Mouse (Mus musculus) thymus, adult 2 months (tissue): Measurements from ENCODE around the gene Trp53tg5. TPM values are rescaled to one million over a fixed set of nuclear protein-coding genes. Genes with fewer than 3 reads are reported as not detected.

Experiments used
- DNase-seq: peaks from one replicate; pipeline ENCODE4 v3.0.0; 2021
- H3K27ac ChIP-seq: fragments of 200-500 bp; 2 replicates; pipeline ENCODE4 v1.5.1; 2012; ENCODE audit warnings: low read length, control low read depth; ENCODE audit not compliant: control insufficient read depth, insufficient read depth
- H3K27me3 ChIP-seq: fragments of 200-500 bp; 2 replicates; pipeline ENCODE4 v1.6.1; 2012; ENCODE audit warnings: mild to moderate bottlenecking, low read length, moderate library complexity, mixed read lengths; ENCODE audit not compliant: control insufficient read depth, insufficient read depth
- H3K36me3 ChIP-seq: fragments of 200-500 bp; 2 replicates; pipeline ENCODE4 v1.6.1; 2012; ENCODE audit warnings: mild to moderate bottlenecking, low read length, moderate library complexity; ENCODE audit not compliant: control insufficient read depth, insufficient read depth
- H3K4me1 ChIP-seq: fragments of 200-500 bp; replicated peaks from 2 replicates; pipeline ENCODE4 v1.6.1; 2012; ENCODE audit warnings: low read length; ENCODE audit not compliant: control insufficient read depth, insufficient read depth
- H3K4me3 ChIP-seq: fragments of 200-500 bp; 2 replicates; pipeline ENCODE4 v1.5.1; 2012; ENCODE audit warnings: mild to moderate bottlenecking, low read length, control low read depth, moderate library complexity; ENCODE audit not compliant: control insufficient read depth, insufficient read depth
- CTCF ChIP-seq: fragments of 200-500 bp; IDR thresholded peaks from 2 replicates; pipeline ENCODE4 v1.5.1; 2012; ENCODE audit warnings: mild to moderate bottlenecking, control low read depth, low read length, moderate library complexity, borderline replicate concordance; ENCODE audit not compliant: control insufficient read depth, poor library complexity, insufficient read depth; ENCODE audit errors: extremely low read depth
- POLR2A ChIP-seq: fragments of 200-500 bp; IDR thresholded peaks from 2 replicates; pipeline ENCODE4 v1.6.1; 2012; ENCODE audit warnings: mild to moderate bottlenecking, low read length, control low read depth, moderate library complexity; ENCODE audit not compliant: control insufficient read depth, poor library complexity, insufficient read depth; ENCODE audit errors: extremely low read depth
- WGBS: fragments of 180-500 bp; shearing (Covaris S2); methylation state at CpG from one replicate; pipeline ENCODE4 v1.1.7; 2018; 5-methylcytosine and 5-hydroxymethylcytosine counted together
- polyA plus RNA-seq: library from polyadenylated mRNA; depleted of rRNA; stranded (reverse); fragments of >200 nt; gene quantifications from 2 replicates; pipeline ENCODE4 v1.2.3, GENCODE M21; 2012

Trp53tg5 gene
- polyA plus RNA-seq, 1 experiment: not detected

GRCm38 (mm10) chr2:164441731-164442130 is 31.8 kb downstream of the Trp53tg5 start:
- no peak for DNase-seq
- peaks cover 6% of the 10 kb centered on the region; the same call in 1 of the 2 replicates for H3K27me3 ChIP-seq
- no peak overlapping the region; the same call in 1 of the 2 replicates for H3K4me3 ChIP-seq
- 6% methylated on average over 7 of the region's 7 CpGs for WGBS
- TF ChIP-seq CTCF (no peak), POLR2A (no peak)
- no peak overlapping the region for H3K27ac ChIP-seq
- no peaks in the 10 kb centered on the region for H3K36me3 ChIP-seq
- peaks cover 32% of the 10 kb centered on the region for H3K4me1 ChIP-seq

GRCm38 (mm10) chr2:164441155-164441554 is 32.4 kb downstream of the Trp53tg5 start:
- peaks cover 34% of the 10 kb centered on the region for H3K4me1 ChIP-seq
- peaks cover 6% of the 10 kb centered on the region; the same call in 1 of the 2 replicates for H3K27me3 ChIP-seq
- no peaks in the 10 kb centered on the region for H3K36me3 ChIP-seq
- peak; percentile 66 for DNase-seq
- 5% methylated on average over 8 of the region's 8 CpGs for WGBS
- peak overlapping the region; percentile 33 for H3K4me3 ChIP-seq
- 0 out of 2 replicates have a peak, but pooled peaks have one; percentile 21 for TF ChIP-seq POLR2A
- peak; percentile 16; the same call in 1 of the 2 replicates for TF ChIP-seq CTCF
- H3K27ac ChIP-seq: no peak overlapping the region

GRCm38 (mm10) chr2:164440314-164440713 is 33.2 kb downstream of the Trp53tg5 start:
- no peak overlapping the region for H3K4me3 ChIP-seq
- no peak for DNase-seq
- H3K27ac ChIP-seq: no peak overlapping the region
- peaks cover 37% of the 10 kb centered on the region for H3K4me1 ChIP-seq
- TF ChIP-seq CTCF (no peak), POLR2A (0 out of 2 replicates have a peak, but pooled peaks have one; percentile 19)
- peaks cover 6% of the 10 kb centered on the region; the same call in 1 of the 2 replicates for H3K27me3 ChIP-seq
- 28% methylated on average over 5 of the region's 5 CpGs for WGBS
- H3K36me3 ChIP-seq: no peaks in the 10 kb centered on the region

- no peak overlapping the region for H3K4me3 ChIP-seq
- no peaks in the 10 kb centered on the region for H3K36me3 ChIP-seq
- TF ChIP-seq CTCF (no peak), POLR2A (no peak)
- 84% methylated on average over 3 of the region's 3 CpGs for WGBS
- H3K4me1 ChIP-seq: peaks cover 39% of the 10 kb centered on the region
- no peak overlapping the region for H3K27ac ChIP-seq
- no peak for DNase-seq
- peaks cover 6% of the 10 kb centered on the region; the same call in 1 of the 2 replicates for H3K27me3 ChIP-seq
Measured at GRCm38 (mm10) chr2:164439001-164439421, 34.5 kb downstream of the Trp53tg5 start.

- 83% methylated on average over 8 of the region's 8 CpGs for WGBS
- peaks cover 36% of the 10 kb centered on the region for H3K4me1 ChIP-seq
- no peaks in the 10 kb centered on the region; the same call in 1 of the 2 replicates for H3K27me3 ChIP-seq
- DNase-seq: no peak
- no peaks in the 10 kb centered on the region for H3K36me3 ChIP-seq
- TF ChIP-seq POLR2A: no peak
- no peak for TF ChIP-seq CTCF
- H3K27ac ChIP-seq: no peak overlapping the region
- no peak overlapping the region for H3K4me3 ChIP-seq
Measured at GRCm38 (mm10) chr2:164438257-164438656, 35.3 kb downstream of the Trp53tg5 start.

- Histone ChIP-seq H3K27me3 (no peaks in the 10 kb centered on the region; the same call in 1 of the 2 replicates), H3K4me1 (peaks cover 32% of the 10 kb centered on the region), H3K27ac (no peak overlapping the region), H3K4me3 (no peak overlapping the region), H3K36me3 (no peaks in the 10 kb centered on the region)
- TF ChIP-seq CTCF (no peak), POLR2A (no peak)
- DNase-seq: no peak
- 53% methylated on average over 6 of the region's 6 CpGs for WGBS
Measured at GRCm38 (mm10) chr2:164437710-164438109, 35.8 kb downstream of the Trp53tg5 start.
